Comparison of ENCODE assay signal across 19 mouse cellular contexts in genomic region chr17:43711557-43712352, GRCm38 (mm10). TPM values are rescaled to one million over a fixed set of nuclear protein-coding genes. Genes with fewer than 3 reads are reported as not detected.
DNase-seq lines count a peak whose midpoint lies in the region; ATAC-seq and TF ChIP-seq lines count a peak whose summit lies in the region.
"Had no signal": no experiment of that assay in that cellular context is flagged by ENCODE, and none has a peak within 500 bp of the region (broad histone marks: within the 10 kb centered on the region; RNA-seq: fewer than 3 reads in every experiment).

No protein-coding gene starts in this region.

- ATAC-seq in heart, embryonic 14.5 days (ENCODE audit: insufficient number of reproducible peaks, insufficient read depth, low FRiP score, low read depth), result no peak
- ATAC-seq in heart, embryonic 11.5 days (replicated peaks; ENCODE audit: insufficient number of reproducible peaks, low FRiP score, low TSS enrichment), result no peak
- no peak for ATAC-seq in kidney, postnatal 0 days (replicated peaks; ENCODE audit: low FRiP score, low read depth)
- ATAC-seq: forebrain, embryonic 15.5 days; intestine, embryonic 15.5 days had no signal

- WGBS in heart, embryonic 14.5 days, result 46% methylated on average over 7 of the region's 7 CpGs
- WGBS in heart, embryonic 11.5 days (ENCODE audit: insufficient replicate concordance), result 71% methylated on average over 7 of the region's 7 CpGs
- WGBS in kidney, postnatal 0 days, result 62% methylated on average over 7 of the region's 7 CpGs
- WGBS in midbrain, embryonic 10.5 days, result 91% methylated on average over 7 of the region's 7 CpGs

- peak overlapping the region; percentile 32 to 77; a peak in 3 of 4 replicates for H3K27ac ChIP-seq in heart, embryonic 14.5 days (replicated peaks in 1 of 2; ENCODE audit: control insufficient read depth in 1 of 2, insufficient read depth in 1 of 2, low read depth in 2 of 2, low read length in 2 of 2)
- H3K27ac ChIP-seq in heart, embryonic 11.5 days (ENCODE audit: low read depth, low read length), result no peak overlapping the region
- no peak overlapping the region for H3K27ac ChIP-seq in kidney, postnatal 0 days
- H3K27ac ChIP-seq in midbrain, embryonic 10.5 days (replicated peaks), result no peak overlapping the region
- H3K27ac ChIP-seq: embryonic facial prominence, embryonic 12.5 days; forebrain, embryonic 15.5 days; hindbrain, embryonic 10.5 days; hindbrain, embryonic 14.5 days; intestine, embryonic 15.5 days had no signal

- DNase-seq in heart, adult 11 months, result peak; percentile 49
- no peak for DNase-seq in heart, postnatal 10 days
- DNase-seq in kidney, postnatal 0 days (ENCODE audit: low spot score), result peak; percentile 17
- no peak for DNase-seq in kidney, postnatal 10 days
- DNase-seq in ZHBTc4 (ENCODE audit: low read depth, low spot score), result peak; percentile 81
- no peak for DNase-seq in midbrain, embryonic 10.5 days (ENCODE audit: low spot score)
- DNase-seq: adrenal gland, postnatal 10 days; cerebellum, adult 11-12 months; cerebellum, adult 9-10 months; cerebellum, postnatal 25 days; gastrocnemius, postnatal 14 days; kidney, adult 18-20 months had no signal

- H3K4me1 ChIP-seq in heart, embryonic 14.5 days (ENCODE audit: control insufficient read depth in 2 of 2, insufficient read depth in 2 of 2, low read length in 2 of 2), result peaks cover 5 to 16% of the 10 kb centered on the region in 2 experiments
- no peaks in the 10 kb centered on the region for H3K4me1 ChIP-seq in heart, embryonic 11.5 days (ENCODE audit: control insufficient read depth, insufficient read depth, low read length)
- no peaks in the 10 kb centered on the region for H3K4me1 ChIP-seq in kidney, postnatal 0 days (replicated peaks; ENCODE audit: insufficient read depth, low read length)
- H3K4me1 ChIP-seq in midbrain, embryonic 10.5 days, result no peaks in the 10 kb centered on the region
- H3K4me1 ChIP-seq: forebrain, embryonic 15.5 days; hindbrain, embryonic 10.5 days; intestine, embryonic 15.5 days had no signal

- no peak overlapping the region for H3K4me3 ChIP-seq in heart, embryonic 14.5 days (ENCODE audit: control insufficient read depth in 1 of 2, insufficient read depth in 1 of 2, low read depth in 1 of 2, low read length in 2 of 2)
- H3K4me3 ChIP-seq in heart, embryonic 11.5 days (ENCODE audit: low read depth, low read length), result no peak overlapping the region
- no peak overlapping the region for H3K4me3 ChIP-seq in kidney, postnatal 0 days (replicated peaks; ENCODE audit: low read depth, low read length)
- no peak overlapping the region for H3K4me3 ChIP-seq in midbrain, embryonic 10.5 days
- H3K4me3 ChIP-seq: embryonic facial prominence, embryonic 12.5 days; forebrain, embryonic 15.5 days; hindbrain, embryonic 10.5 days; intestine, embryonic 15.5 days had no signal

- peaks cover 13% of the 10 kb centered on the region for H3K36me3 ChIP-seq in heart, embryonic 14.5 days (ENCODE audit: control insufficient read depth, insufficient read depth, low read length)
- no peaks in the 10 kb centered on the region; the same call in 1 of the 2 replicates for H3K36me3 ChIP-seq in heart, embryonic 11.5 days (ENCODE audit: control insufficient read depth, insufficient read depth, low read length)
- H3K36me3 ChIP-seq in kidney, postnatal 0 days (ENCODE audit: insufficient read depth, low read length), result no peaks in the 10 kb centered on the region
- H3K36me3 ChIP-seq in midbrain, embryonic 10.5 days, result peaks cover 5% of the 10 kb centered on the region; the same call in 1 of the 2 replicates
- H3K36me3 ChIP-seq: embryonic facial prominence, embryonic 12.5 days; forebrain, embryonic 15.5 days; intestine, embryonic 15.5 days had no signal

- no peak overlapping the region for H3K9ac ChIP-seq in heart, embryonic 14.5 days (ENCODE audit: low read length)
- H3K9ac ChIP-seq in heart, embryonic 11.5 days (ENCODE audit: low read depth, low read length), result no peak overlapping the region
- no peak overlapping the region for H3K9ac ChIP-seq in kidney, postnatal 0 days (ENCODE audit: low read depth, low read length)
- H3K9ac ChIP-seq: embryonic facial prominence, embryonic 12.5 days; forebrain, embryonic 15.5 days; hindbrain, embryonic 14.5 days; intestine, embryonic 15.5 days had no signal

- H3K9me3 ChIP-seq in heart, embryonic 14.5 days (ENCODE audit: control insufficient read depth, low read length), result no peaks in the 10 kb centered on the region
- H3K9me3 ChIP-seq in heart, embryonic 11.5 days (replicated peaks; ENCODE audit: control insufficient read depth, low read length), result no peaks in the 10 kb centered on the region; the same call in 1 of the 2 replicates
- H3K9me3 ChIP-seq in kidney, postnatal 0 days (replicated peaks; ENCODE audit: low read length), result no peaks in the 10 kb centered on the region
- no peaks in the 10 kb centered on the region for H3K9me3 ChIP-seq in midbrain, embryonic 10.5 days (replicated peaks)
- H3K9me3 ChIP-seq: embryonic facial prominence, embryonic 12.5 days; forebrain, embryonic 15.5 days; hindbrain, embryonic 10.5 days; intestine, embryonic 15.5 days had no signal

- no peaks in the 10 kb centered on the region for H3K27me3 ChIP-seq in heart, embryonic 14.5 days (ENCODE audit: control insufficient read depth, insufficient read depth, low read length)
- no peaks in the 10 kb centered on the region for H3K27me3 ChIP-seq in heart, embryonic 11.5 days (ENCODE audit: control insufficient read depth, insufficient read depth, low read length)
- H3K27me3 ChIP-seq in kidney, postnatal 0 days (ENCODE audit: insufficient read depth, low read length), result no peaks in the 10 kb centered on the region
- no peaks in the 10 kb centered on the region for H3K27me3 ChIP-seq in midbrain, embryonic 10.5 days (ENCODE audit: low read depth, poor library complexity, severe bottlenecking)
- H3K27me3 ChIP-seq: embryonic facial prominence, embryonic 12.5 days; forebrain, embryonic 15.5 days; intestine, embryonic 15.5 days had no signal

- intact Hi-C loops in heart, postnatal 10 days (cut with DNase I), result no loop called here

- no peak overlapping the region for H3K4me2 ChIP-seq in heart, embryonic 14.5 days (ENCODE audit: low read length)
- no peak overlapping the region for H3K4me2 ChIP-seq in heart, embryonic 11.5 days
- no peak overlapping the region for H3K4me2 ChIP-seq in kidney, postnatal 0 days (ENCODE audit: low read length)
- H3K4me2 ChIP-seq: embryonic facial prominence, embryonic 12.5 days; forebrain, embryonic 15.5 days; hindbrain, embryonic 14.5 days; intestine, embryonic 15.5 days had no signal

- no peak for TF ChIP-seq CTCF in kidney, postnatal 0 days (IDR thresholded peaks at IDR 0.05; ENCODE audit: low read depth)

RNA-seq across cellular contexts. Expression of gene Cyp39a1, which starts 44.5 kb away (rescaled TPM):
- 10 to 100 TPM in 1 of 2 experiments, 1 to 10 TPM in 1; 8.0 to 10.7 TPM for total RNA-seq in heart, postnatal 10 days (2021)
- 48.7 and 51.5 TPM in 2 replicates for polyA plus RNA-seq in heart, embryonic 14.5 days (2014; fragmentation: Nextera tagmentation; extraction: Ambion mirVana)
- polyA plus RNA-seq in heart, embryonic 11.5 days (2014; fragmentation: Nextera tagmentation; extraction: Ambion mirVana), result 18.6 and 22.5 TPM in 2 replicates
- polyA plus RNA-seq in kidney, postnatal 0 days (2015; fragmentation: Nextera tagmentation; extraction: Ambion mirVana), result 24.0 and 25.0 TPM in 2 replicates
- polyA plus RNA-seq in midbrain, embryonic 10.5 days (2016; fragmentation: Nextera tagmentation; extraction: Ambion mirVana), result 36.0 and 36.8 TPM in 2 replicates

RNA-seq across cellular contexts. Expression of gene Slc25a27, which starts 44.7 kb away (rescaled TPM):
- 1 to 10 TPM; 2.8 to 3.1 TPM for total RNA-seq in heart, postnatal 10 days (2021)
- polyA plus RNA-seq in heart, embryonic 14.5 days (2014; fragmentation: Nextera tagmentation; extraction: Ambion mirVana), result 14.2 and 15.7 TPM in 2 replicates
- 10.2 and 10.8 TPM in 2 replicates for polyA plus RNA-seq in heart, embryonic 11.5 days (2014; fragmentation: Nextera tagmentation; extraction: Ambion mirVana)
- 6.8 and 7.3 TPM in 2 replicates for polyA plus RNA-seq in kidney, postnatal 0 days (2015; fragmentation: Nextera tagmentation; extraction: Ambion mirVana)
- polyA plus RNA-seq in midbrain, embryonic 10.5 days (2016; fragmentation: Nextera tagmentation; extraction: Ambion mirVana), result 35.5 and 48.3 TPM in 2 replicates

Comparison
In these comparisons a context has a peak if more than half of its experiments do, and no peak if none do; other contexts are left out.
1. DNase-seq: peak in heart, adult 11 months (single experiment), kidney, postnatal 0 days (single experiment) and ZHBTc4 (single experiment); none in heart, postnatal 10 days (0 of 2), kidney, postnatal 10 days (single experiment) and midbrain, embryonic 10.5 days (single experiment).
2. H3K27ac ChIP-seq: peak in heart, embryonic 14.5 days (2 of 2); none in heart, embryonic 11.5 days (single experiment), kidney, postnatal 0 days (single experiment) and midbrain, embryonic 10.5 days (single experiment).